Mouse (Mus musculus) hindbrain, postnatal 0 days (tissue): Measurements from ENCODE around the gene Slc9c1. TPM values are rescaled to one million over a fixed set of nuclear protein-coding genes. Genes with fewer than 3 reads are reported as not detected.
"Not testable (repeated sequence)": the region's sequence is repeated elsewhere in the genome, so short reads cannot be mapped to it uniquely, and the experiment has no call there.

Source experiments
- ATAC-seq: fragments of 200-750 bp; cut with Nextera tagmentation; 2 replicates; pipeline ENCODE4 v1.8.0; 2017; ENCODE audit warnings: mild to moderate bottlenecking, moderate TSS enrichment, moderate library complexity
- DNase-seq: peaks from one replicate; pipeline ENCODE4 v3.0.0-alpha.2; 2015; ENCODE audit warnings: low spot score
- H3K27ac ChIP-seq: fragments of 300-500 bp; sonication (generic); 2 replicates; pipeline ENCODE4 v1.5.1; 2014; ENCODE audit warnings: mild to moderate bottlenecking
- H3K27me3 ChIP-seq: fragments of 300-500 bp; sonication (generic); 2 replicates; pipeline ENCODE4 v1.6.1; 2014; ENCODE audit warnings: low read length, mixed read lengths; ENCODE audit not compliant: insufficient read depth
- H3K36me3 ChIP-seq: fragments of 300-500 bp; sonication (generic); 2 replicates; pipeline ENCODE4 v1.6.1; 2014; ENCODE audit warnings: low read length, mixed read lengths; ENCODE audit not compliant: insufficient read depth
- H3K4me1 ChIP-seq: fragments of 300-500 bp; sonication (generic); 2 replicates; pipeline ENCODE4 v1.6.1; 2014; ENCODE audit warnings: antibody characterized with exemption, low read length, mixed read lengths; ENCODE audit not compliant: insufficient read depth
- H3K4me2 ChIP-seq: fragments of 300-500 bp; sonication (generic); 2 replicates; pipeline ENCODE4 v1.6.1; 2014; ENCODE audit warnings: low read depth, mild to moderate bottlenecking, low read length, moderate library complexity, mixed read lengths
- H3K4me3 ChIP-seq: fragments of 300-500 bp; sonication (generic); 2 replicates; pipeline ENCODE4 v1.5.1; 2014; ENCODE audit warnings: low read length
- H3K9ac ChIP-seq: fragments of 300-500 bp; sonication (generic); replicated peaks from 2 replicates; pipeline ENCODE4 v1.6.1; 2014; ENCODE audit warnings: mild to moderate bottlenecking, low read length, moderate library complexity, mixed read lengths
- H3K9me3 ChIP-seq: fragments of 300-500 bp; sonication (generic); 2 replicates; pipeline ENCODE4 v1.6.1; 2016; ENCODE audit warnings: low read length, mixed read lengths
- CTCF ChIP-seq: IDR thresholded peaks from 2 replicates; pipeline ENCODE4 v1.5.1; 2016; ENCODE audit warnings: antibody characterized with exemption, control low read depth, low read depth
- WGBS: fragments of 180-500 bp; shearing (Covaris S2); extraction: QIAGEN DNeasy Blood & Tissue Kit; methylation state at CpG from one replicate; pipeline ENCODE4 v1.1.7; 2014; 5-methylcytosine and 5-hydroxymethylcytosine counted together
- polyA plus RNA-seq: library from polyadenylated mRNA; unstranded; fragments of >200 nt; fragmentation: Nextera tagmentation; extraction: Ambion mirVana; gene quantifications from 2 replicates; pipeline ENCODE4 v1.2.1, GENCODE M21; 2015
- total RNA-seq: library from RNA; depleted of rRNA; stranded (reverse); fragments of >200 nt; gene quantifications from 2 replicates; pipeline ENCODE4 v1.2.3, GENCODE M21; 2014; rRNA removed

Slc9c1 gene
- total RNA-seq = not detected in 2 replicates
- not detected in 2 replicates for polyA plus RNA-seq

DNA sequence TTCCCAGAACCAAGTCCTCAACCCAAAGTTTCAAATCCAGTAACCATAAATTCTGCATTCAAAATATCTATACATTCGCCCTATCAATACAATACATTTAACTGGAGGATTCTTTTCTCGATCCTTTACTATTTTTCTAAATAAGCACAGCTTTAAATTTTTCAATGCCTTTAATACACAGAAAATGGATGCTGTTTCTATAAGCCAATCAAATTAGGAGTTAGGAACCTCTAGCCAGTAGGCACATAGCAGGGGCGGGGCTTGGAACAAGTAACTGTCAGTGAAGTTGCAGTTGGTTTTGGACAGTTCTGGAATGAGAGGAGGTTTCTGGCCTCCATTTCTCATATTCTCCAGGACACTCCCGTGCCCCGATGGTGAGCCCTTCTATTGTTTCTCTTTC is at the start of gene Slc9c1:
Gene Slc9c1 (plus strand): TSS at position 301 of the 400 bp plus-strand sequence.
- ATAC-seq (no peak), DNase-seq (no peak)
- H3K9me3 ChIP-seq = no peaks in the 10 kb centered on the region
- no peak within 1 kb of the TSS for H3K4me2 ChIP-seq
- H3K4me3 ChIP-seq = no peak within 1 kb of the TSS
- WGBS = 93% methylated on average over 5 of the region's 5 CpGs
- H3K36me3 ChIP-seq = no peaks in the 10 kb centered on the region
- no peak within 1 kb of the TSS for H3K9ac ChIP-seq
- no peaks in the 10 kb centered on the region for H3K27me3 ChIP-seq
- no peak within 1 kb of the TSS for H3K27ac ChIP-seq
- no peaks in the 10 kb centered on the region for H3K4me1 ChIP-seq
- TF ChIP-seq CTCF = no peak

DNA sequence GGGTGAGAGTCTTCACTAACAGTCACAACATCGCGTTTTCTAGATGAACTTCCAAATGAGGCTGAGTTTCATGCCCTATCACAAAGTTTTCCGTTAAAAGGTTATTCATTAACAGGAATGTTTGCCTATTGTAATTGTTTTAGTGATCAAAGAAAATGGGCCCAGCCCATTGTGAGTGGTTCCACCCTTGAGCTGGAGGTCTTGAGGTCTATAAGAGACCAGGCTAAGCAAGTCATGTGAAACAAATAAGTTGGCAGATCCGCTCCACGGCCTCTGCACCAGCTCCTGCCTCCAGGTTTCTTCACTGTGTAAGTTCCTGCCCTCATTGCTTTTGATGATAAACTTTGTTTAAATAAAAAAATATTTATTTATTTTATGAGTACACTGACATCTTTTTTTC is 42.2 kb upstream of the Slc9c1 start, which contains the start of gene Gm609:
Gene Gm609 (minus strand): TSS at position 43 of the 400 bp plus-strand sequence.
- 77% methylated on average over 5 of the region's 5 CpGs for WGBS
- Histone ChIP-seq H3K4me3 (no peak within 1 kb of the TSS), H3K27ac (no peak within 1 kb of the TSS), H3K27me3 (no peaks in the 10 kb centered on the region), H3K36me3 (no peaks in the 10 kb centered on the region), H3K9me3 (no peaks in the 10 kb centered on the region), H3K4me1 (no peaks in the 10 kb centered on the region), H3K9ac (no peak within 1 kb of the TSS), H3K4me2 (no peak within 1 kb of the TSS)
- DNase-seq (no peak), ATAC-seq (no peak)
- TF ChIP-seq CTCF = no peak

DNA sequence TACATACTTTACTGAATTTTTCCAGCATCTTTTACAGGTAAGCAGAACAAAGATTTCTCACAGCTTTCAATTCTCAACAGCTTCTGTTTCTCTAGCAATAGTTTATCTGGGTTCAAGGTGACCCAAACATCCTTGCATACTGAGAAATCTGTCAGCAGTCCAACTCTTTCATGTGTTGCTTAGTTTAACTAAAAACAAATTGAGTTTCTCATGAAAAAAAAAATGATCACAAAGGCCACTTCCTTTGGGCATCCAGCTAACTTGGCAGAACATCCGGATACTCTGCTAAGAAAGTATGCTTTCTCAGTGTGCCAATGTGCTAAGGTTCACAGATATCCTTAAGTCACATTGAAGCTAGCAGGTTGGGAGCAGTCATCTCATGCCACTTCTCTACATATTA is 39.8 kb upstream of the Slc9c1 start:
- Histone ChIP-seq H3K9me3 (no peaks in the 10 kb centered on the region), H3K27ac (no peak overlapping the region), H3K36me3 (no peaks in the 10 kb centered on the region), H3K27me3 (no peaks in the 10 kb centered on the region), H3K4me3 (no peak overlapping the region), H3K4me1 (no peaks in the 10 kb centered on the region), H3K4me2 (no peak overlapping the region), H3K9ac (no peak overlapping the region)
- 76% methylated on average over 1 of the region's 1 CpGs for WGBS
- no peak for TF ChIP-seq CTCF
- no peak for ATAC-seq
- DNase-seq = no peak

DNA sequence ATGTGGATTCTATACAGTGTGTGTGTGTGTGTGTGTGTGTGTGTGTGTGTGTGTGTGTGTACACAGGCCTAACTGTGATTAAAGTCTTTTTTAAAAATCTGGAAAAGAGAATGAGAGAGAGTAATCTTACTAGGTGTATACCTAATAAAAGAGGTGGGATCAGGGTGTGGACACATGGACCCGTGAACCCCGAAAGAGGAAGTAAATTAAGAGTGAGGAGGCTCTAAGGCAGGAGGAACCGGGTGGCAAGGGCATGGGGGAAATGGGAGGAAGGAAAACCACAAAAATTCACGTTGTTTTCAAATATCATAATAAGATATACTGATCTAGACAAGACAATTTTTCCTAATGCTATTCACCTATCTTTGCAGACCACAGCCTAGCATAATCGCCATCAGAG is 9.6 kb upstream of the Slc9c1 start:
- WGBS = 89% methylated on average over 5 of the region's 5 CpGs
- Histone ChIP-seq H3K27me3 (no peaks in the 10 kb centered on the region), H3K4me1 (no peaks in the 10 kb centered on the region), H3K9me3 (no peaks in the 10 kb centered on the region), H3K4me2 (no peak overlapping the region), H3K4me3 (no peak overlapping the region), H3K9ac (no peak overlapping the region), H3K36me3 (no peaks in the 10 kb centered on the region), H3K27ac (no peak overlapping the region)
- ATAC-seq (no peak), DNase-seq (no peak)
- no peak for TF ChIP-seq CTCF

DNA sequence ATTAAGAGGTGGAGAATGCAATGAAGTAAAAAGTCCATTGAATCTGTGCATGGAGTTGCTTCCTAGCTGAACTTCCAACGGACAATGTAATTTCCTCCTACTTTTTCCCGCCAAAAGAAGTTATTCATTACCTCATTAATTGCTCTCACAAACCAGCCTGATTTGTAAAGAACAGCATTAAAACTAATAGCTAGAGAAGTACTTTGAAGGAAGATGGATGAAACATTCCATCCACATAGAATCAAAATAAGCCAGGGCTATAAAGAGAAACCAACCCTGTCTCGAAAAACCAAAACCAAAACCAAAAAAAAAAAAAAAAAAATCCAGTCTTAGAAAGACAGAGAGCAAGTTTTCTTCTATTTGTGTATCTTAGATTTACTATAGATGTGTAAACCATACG is 3.2 kb upstream of the Slc9c1 start, which contains the start of gene Gm17783:
Gene Gm17783 (minus strand): TSS at position 101 of the 400 bp plus-strand sequence.
- TF ChIP-seq CTCF = no peak
- Histone ChIP-seq H3K36me3 (no peaks in the 10 kb centered on the region), H3K27me3 (no peaks in the 10 kb centered on the region), H3K9me3 (no peaks in the 10 kb centered on the region), H3K27ac (no peak within 1 kb of the TSS), H3K4me3 (no peak within 1 kb of the TSS), H3K9ac (no peak within 1 kb of the TSS), H3K4me2 (no peak within 1 kb of the TSS), H3K4me1 (no peaks in the 10 kb centered on the region)
- no peak for ATAC-seq
- WGBS = 86% methylated on average over 4 of the region's 4 CpGs
- no peak for DNase-seq

DNA sequence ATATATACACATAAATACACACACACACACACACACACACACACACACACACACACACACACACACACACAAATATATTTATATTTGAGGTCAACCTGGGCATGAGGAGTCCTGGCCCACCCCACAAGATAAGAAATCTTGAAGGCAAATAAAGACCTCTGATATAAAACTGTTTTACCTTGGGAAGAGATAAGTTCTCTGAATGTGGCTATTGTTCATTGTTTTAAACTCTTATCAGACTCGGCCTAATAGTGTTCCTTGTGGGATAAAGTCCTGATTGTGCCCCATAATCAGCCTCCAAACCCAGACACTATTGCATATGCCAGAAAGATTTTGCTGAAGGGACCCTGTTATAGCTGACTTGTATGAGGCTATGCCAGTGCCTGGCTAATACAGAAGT is 3.2 kb downstream of the Slc9c1 start:
- H3K27ac ChIP-seq, H3K4me1 ChIP-seq, H3K9me3 ChIP-seq, H3K4me3 ChIP-seq, ATAC-seq, H3K27me3 ChIP-seq, H3K36me3 ChIP-seq, H3K4me2 ChIP-seq, H3K9ac ChIP-seq, DNase-seq: not testable (repeated sequence)
- WGBS = 81% methylated on average over 1 of the region's 1 CpGs

DNA sequence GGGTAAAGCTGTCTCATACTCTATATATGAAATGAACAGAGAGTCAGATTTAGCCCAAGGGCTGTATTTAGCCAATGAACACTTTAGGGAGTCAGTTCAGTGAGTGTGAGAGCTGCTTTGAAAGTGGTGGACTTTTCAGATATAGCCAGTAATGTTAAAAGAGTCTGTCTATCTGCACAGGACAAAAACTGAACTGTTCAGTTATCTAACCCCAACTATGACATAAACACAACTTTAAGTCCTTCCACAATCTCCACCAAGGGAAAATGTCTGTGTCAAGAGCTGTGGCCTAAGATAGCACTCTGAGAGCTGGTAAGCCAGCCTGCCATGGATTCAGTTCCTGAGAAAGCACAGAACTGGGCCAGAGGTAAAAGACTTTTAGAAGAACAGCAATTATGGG is 7.0 kb downstream of the Slc9c1 start:
- Histone ChIP-seq H3K4me2 (no peak overlapping the region), H3K27me3 (no peaks in the 10 kb centered on the region), H3K9ac (no peak overlapping the region), H3K9me3 (no peaks in the 10 kb centered on the region), H3K27ac (no peak overlapping the region), H3K4me3 (no peak overlapping the region), H3K4me1 (no peaks in the 10 kb centered on the region), H3K36me3 (no peaks in the 10 kb centered on the region)
- TF ChIP-seq CTCF = no peak
- ATAC-seq = no peak
- DNase-seq = no peak
